Mouse (Mus musculus) retina, embryonic 14.5 days (tissue): Measurements from ENCODE around the gene Man2a1.
"Not testable (repeated sequence)": the region's sequence is repeated elsewhere in the genome, so short reads cannot be mapped to it uniquely, and the experiment has no call there.

ENCODE experiments used
- DNase-seq: peaks from one replicate; pipeline ENCODE4 v3.0.0-alpha.2; 2015; ENCODE audit warnings: low spot score

Gene Man2a1

DNA sequence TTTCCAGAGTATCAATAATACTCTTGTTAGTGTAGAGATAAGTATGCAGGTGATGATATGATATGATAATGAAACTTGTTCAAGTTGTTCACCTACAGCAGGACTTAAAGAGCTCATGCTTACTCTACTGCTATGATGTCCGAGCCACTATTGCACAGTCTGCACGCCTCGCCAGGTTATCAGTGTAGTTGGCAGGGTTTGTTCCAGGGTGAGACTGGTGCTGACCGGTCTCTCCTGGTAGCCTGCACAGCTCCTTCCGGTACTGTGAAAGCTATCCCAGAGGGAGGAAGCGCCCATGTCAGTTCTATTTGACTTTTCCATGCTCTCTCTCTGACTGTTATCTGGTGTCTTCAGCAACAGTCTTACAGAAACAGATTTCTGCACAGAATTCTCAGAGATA is 107.0 kb downstream of the Man2a1 start:
- DNase-seq: no peak

DNA sequence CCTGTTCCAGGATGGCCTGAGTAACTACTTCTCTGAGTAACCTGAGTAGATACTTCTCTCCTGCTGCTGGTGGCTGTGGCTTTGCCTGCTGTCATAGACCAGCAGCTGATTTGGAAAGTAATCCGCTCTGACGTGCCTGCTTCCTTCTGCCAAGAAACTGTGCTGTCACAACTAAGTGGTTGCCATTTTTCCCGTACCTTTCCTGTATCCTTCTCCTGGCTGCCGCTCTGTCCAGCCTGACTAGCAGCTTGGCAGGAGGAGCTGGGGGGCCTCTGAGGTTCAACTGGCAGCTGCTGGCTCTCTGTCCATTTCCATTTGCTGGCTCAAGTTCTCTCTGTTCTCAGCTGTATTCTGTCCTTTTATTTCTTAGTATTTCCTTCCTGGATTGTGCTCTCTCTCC is 115.8 kb downstream of the Man2a1 start:
- DNase-seq: no peak

DNA sequence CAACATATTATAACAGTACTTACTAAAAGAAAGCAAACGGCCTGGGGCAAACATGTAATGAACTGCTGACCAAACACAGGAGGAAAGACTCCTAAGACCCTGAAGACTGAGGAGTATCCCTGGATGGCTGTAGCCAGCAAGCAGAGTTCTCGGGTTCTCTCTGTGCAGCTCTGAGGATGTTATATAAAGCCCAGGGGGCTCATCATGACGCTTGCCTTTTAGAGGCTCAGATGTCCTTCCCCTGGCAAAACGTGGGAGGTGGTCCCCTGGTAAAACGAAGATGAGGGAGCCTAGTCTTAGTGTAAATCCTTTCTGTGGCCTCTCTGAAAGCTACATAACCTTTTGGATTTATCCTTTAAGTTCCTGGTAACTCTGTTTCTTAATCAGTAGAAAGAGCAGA is 119.2 kb downstream of the Man2a1 start:
- no peak for DNase-seq

DNA sequence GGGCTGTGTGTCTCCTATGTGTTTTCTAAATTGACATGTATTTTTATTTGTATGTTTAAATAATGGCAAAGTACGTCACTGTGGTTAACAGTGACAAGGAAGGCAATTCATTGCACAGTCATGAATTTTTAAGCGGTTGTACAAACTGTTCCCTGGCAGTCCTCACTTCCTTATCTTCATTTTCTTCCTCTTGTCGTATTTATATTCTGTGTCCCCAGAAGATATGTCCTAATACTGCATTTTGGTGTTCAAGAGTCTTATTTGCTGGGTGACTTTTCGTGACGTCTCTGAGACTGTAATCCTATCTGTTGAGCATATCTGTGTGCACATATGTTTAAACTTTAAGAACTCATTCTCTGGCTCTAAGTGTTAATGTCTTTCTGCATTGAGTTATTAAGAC is 120.6 kb downstream of the Man2a1 start:
- DNase-seq: no peak

DNA sequence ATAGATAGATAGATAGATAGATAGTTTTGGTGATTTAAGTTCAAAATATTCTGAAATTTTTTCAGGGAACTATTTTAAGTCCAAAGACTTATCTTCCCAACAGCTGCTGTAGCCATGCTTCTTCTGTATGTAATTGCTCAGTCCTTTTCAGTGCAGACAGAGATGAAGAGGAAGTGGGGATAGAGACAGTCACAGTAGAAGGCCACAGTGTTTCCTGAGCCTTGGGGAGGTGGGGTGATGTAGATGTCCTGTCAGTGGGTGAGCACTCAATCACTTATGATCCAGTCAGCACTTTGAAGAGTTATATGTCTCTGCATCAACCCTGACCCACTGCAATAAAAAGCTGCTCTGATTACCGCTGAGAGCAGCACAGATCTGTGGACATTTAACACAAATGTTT is 122.6 kb downstream of the Man2a1 start:
- no peak for DNase-seq

DNA sequence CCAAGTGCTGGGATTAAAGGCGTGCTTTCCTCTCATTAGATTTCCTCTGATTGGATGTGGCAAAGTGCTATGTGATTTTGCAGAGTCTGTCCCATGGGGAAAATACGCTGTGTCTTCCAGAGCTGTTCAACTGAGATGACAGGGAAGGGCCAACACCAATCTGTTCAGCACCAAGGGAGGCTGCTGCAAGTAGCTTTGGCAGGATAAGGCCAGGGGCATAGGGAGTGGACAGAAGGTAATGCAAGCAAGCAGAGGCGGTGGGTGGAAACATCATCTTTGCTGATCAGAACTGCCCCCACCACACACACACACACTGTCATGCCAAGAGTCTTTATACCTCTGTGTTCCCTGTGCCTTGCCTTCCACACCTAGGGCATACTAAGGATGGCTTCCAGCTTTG is 124.7 kb downstream of the Man2a1 start:
- no peak for DNase-seq

DNA sequence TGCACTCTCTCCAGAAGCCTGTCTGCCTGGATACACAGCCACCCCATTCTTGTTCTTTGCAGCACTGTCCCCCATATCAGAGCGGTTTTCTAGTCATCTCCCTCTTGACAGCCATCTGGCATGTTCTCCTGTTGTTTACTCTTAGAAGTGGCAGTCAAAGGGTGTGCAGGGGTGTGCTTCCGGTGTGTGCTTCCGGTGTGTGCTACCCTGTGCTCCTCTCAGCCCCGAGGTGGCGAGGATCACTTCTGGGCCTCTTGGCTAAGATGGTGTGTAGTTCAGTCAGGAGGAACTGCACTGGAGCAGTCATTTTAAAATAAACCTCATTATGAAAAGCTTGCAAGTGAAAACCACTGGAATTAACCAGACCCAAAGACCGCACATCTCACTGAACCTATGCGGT is 125.5 kb downstream of the Man2a1 start:
- DNase-seq: no peak

DNA sequence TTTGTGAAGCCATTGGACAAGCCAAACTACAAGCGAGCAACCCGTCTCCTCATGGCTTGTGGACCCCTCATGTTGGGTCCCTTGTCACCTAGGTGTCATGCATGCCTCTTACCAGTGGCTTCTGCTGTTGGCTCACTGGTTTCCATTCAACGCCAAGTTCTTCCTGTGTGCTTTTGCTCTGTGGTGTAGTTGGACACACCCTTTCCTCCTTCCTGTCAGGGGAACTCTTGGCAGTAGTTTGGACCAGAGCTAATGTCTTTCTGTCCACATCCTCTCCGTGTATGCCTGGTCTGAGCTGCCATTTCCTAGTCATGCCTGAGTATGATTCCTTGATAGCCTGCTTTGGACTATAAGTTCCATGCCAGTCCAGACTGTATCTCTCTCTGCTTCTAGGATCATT is 135.0 kb downstream of the Man2a1 start:
- DNase-seq: no peak

DNA sequence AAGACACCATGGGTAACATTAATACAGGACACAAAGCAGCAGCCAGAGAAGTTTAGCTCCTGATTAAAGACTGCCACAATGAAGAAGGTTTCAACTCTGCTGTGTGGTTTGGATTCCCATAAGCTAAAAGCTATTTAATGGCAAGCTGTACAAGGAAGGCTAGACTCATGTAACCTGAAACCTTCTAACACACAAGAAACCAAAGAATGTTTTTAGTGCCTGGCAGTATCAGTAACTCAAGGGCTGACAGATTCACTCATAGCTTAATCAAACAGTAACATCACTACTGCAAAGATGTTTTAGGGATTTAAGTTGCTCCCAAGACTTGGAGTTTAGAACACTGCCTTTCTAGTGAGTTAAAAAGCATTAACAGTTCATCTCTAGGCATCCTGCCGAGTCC is 137.4 kb downstream of the Man2a1 start:
- no peak for DNase-seq

DNA sequence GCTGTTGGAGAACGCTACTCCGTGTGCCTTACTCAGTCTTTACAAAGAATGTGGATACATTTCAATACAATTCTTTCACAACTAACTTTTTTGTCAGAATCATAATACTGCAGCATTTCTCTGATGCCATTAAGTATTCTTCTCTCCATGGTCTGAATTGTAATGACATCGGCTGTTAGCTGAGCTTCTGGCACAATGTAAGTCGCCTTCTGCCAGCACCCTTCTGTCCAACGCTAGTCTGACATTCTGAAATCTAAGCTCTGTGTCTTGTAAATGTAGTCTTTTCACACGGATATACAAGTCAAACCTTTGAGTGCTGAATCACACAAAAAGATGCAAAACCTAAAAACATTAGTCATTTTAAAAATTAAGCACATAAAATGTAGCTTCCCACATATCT is 138.6 kb downstream of the Man2a1 start:
- no peak for DNase-seq

DNA sequence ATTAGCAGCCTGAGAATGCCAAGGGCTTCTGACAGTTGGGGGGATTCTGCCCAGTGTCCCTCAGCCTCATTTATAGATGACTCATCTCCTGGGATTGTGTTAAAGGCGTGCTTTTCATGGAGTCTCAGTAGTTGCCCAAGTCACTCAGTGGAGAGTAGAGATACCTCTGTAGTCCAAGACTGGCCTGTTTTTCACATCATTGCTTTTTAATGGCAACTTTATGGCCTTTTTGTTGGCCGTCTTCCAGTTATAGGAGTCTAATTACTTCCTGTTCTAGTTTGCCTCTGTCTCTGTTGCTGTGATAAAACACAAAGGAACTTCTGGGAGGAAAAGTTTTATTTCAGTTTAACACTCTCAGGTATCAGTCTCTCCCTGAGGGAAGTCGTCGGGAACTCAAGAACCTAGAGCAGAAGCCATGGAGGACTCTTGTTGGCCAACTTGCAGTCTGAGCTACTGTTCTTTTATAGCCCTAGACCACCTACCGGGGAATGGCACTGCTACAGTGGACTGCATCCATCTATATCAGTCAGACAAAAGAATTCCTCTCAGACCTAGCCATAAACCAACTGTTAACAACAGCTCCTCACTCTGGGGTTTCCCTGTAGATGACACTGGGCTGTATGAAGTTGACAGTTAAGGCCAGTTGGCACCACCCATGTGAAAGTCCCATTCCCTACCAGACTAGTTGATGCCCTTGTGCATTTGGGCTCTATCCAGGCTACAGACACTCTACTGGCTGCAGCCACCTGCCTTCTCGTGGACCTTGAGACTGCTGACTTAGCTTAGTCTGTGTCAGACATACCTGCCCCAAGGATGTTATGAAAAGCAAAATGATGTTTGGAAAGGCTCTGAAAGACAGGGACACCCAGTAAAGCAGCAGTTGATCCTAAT is 142.4 kb downstream of the Man2a1 start:
- no peak for DNase-seq

DNA sequence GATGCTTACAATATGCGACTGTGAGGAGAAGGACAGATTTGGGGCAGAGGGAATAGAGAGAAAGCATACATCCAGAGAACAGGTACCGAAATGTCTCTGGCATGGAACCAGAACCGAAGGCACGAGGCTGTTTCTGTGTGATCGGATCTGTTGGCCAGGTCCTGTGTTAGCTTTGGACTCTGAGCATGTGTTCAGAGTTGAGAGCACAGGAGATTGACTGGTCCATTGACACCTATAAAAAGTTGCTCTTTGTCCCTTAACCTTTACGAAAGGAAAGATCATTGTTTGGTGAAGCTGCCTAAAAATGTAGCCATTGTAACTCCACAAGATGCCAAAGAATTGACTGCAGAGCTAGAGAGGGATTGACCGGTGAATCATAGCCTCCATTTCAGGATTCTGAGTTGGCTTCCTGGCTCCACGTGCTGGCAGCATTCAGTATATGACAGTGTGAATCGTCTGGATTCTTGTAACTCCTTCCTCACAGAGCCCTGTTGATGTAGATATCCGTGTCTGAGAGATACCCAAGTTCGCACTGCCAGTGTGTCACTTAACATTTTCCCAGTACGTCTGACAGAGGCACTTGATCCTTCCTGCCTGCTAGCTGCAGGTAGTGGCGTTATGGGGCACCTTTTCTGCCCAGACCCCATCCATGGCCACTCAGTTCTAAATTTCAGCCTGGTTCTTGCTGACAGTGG is 143.2 kb downstream of the Man2a1 start:
- no peak for DNase-seq

DNA sequence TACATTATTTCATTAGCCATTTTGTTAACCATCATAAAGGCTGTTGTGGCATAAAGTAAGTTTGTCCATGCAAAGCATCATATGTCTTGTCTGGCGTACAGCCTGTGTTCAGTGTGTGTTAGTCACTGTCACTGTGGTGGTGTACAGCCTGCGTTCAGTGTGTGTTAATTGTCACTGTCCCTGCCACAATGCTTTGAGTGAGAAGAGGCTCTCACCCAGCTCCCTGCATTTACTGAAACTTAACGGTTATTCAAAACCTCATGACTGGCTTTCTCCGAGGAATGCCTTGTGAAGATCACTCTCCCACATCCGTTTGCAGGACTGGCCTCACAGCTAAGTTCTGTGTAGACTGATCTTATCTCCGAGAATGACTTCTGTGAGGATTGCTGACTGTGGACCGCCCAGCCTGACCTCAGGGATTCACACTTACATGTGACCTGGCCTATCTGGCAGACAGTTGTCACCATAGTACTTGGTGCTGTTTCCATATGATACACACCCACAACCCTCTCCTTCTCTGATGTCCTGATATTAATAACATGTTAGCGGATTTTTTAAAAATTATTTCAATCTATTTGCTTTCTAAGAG is 146.2 kb downstream of the Man2a1 start:
- DNase-seq: no peak

DNA sequence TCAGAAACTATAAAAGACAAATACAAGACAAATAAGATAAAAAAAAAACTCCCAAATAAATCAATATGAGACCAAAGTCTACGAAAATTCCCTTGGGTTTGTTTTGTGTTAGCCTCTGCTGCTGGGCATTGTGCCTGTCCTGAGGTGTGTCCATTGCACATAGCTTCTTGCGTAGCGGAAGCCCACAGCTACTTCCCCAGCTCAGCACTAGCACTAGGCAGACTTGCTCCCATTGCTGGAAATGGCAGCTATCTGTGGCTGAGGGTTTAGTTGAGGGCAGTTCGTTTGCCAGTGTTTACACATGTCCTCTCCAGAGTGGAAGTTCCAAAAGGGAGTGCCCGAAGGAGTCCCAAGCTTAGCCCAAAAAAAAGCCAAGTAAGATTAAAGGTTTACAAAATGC is 146.9 kb downstream of the Man2a1 start:
- no peak for DNase-seq

DNA sequence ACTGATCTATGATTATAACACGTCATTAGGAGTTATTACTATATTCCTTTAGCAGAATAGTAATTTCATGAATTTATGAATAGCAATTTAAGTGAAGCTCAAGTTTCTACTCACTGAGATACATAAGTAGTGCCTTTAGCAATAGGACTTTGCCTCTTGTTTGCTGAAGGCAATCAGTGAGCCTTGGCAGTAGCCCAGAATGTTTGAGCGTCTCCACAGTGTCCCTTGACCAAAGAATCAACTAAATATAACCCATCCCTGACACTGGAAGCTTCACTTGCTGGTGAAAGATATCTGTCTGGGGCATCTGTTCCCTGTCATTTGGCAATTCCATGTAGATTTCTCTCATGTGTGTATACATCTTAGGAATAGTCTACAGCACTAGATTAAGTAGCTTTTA is 147.6 kb downstream of the Man2a1 start:
- DNase-seq: no peak

DNA sequence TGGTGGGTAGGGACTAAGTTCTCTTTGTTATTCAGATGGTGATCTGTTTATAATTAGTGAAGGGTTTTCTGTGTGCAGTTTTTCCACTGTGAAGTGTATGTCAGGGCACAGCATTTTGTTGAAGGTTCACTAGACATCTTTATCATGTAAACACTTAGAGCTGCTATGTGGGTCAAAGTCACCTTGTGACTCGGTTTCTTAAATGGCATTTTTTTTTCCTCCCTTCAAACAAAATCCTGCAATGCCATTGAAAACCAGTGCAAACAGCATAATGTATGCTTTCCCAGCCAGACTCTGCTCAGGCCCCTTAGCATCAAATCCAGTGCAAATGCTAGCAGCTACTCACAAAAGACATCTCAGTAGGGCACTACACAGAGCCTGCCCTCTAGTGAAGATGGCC is 148.6 kb downstream of the Man2a1 start:
- no peak for DNase-seq

DNA sequence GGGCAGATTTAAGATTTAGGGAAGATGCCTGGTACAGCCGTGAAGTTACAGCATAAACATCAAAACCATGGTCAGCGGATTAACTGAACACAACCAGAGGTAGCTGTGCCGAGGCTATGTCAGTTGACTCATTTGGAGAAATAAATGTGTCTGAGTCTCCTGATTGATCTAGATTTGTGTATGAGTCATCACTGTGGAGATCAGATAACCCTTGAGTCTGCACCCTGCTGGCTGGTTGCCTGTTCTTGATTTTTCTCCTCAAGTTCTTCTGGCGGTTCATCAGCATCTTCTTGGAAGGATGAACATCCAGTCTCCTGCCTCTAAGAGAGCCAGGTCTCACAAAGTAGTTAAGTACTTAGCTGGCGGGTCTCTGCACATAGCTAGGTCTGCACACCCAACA is 150.7 kb downstream of the Man2a1 start:
- DNase-seq: no peak

DNA sequence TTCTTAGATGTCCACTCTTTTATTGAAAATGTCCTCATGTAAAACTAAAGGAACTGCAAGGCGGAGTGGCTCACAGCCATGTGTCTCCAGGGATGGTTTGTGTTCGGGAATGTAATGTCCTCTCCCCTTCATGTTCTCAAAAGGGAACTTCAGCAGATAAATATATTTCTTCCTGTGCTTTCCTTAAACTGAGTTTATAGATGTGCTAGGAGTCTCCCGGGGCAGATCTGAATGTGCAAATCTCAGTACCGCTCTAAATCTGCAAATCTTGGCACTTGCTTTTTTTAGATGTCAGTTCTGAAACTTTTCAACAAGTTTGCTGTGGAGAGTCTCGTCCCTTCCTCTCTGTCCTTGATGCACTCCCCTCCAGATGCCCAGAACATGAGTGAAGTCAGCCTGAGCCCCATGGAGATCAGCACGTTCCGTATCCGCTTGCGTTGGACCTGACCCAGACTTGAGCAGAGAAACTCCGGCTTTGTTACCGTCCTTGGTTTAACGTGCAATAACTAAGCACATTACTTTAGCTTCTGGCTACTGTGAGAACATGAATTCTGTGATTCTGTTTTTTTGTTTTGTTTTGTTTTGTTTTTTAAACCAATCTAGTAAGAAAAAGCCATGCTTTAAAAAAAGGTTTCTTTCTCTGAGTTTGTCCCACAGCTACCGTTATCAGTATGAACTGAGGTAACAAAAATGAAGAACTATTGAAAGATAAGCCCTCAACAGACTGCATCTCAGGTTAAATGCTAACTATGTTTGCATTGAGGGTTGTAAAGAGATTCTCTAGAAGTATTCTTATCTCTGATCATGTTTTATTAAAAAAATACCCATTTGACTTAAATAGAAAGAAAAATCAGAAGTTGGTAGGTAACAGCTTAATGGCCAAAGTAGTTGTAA is 151.8 kb downstream of the Man2a1 start:
- no peak for DNase-seq

DNA sequence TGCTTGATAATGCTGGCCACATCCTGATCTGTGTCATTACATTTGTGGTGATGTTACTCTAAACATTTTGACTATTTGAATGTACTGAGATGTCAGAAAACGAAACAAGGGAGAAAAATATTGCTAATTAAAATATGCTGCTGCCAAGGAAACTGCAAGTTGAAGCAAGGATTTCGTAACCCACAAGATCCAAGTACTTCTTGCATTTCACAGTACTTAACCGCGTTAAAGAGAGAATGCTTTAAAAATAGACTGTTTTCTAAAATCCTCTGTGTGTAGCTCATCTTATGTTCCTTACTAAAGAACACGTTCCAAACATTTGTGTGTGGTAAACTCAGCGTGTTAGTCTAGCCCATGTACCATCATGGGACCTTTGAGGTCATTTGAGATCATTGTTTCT is 153.0 kb downstream of the Man2a1 start:
- DNase-seq: no peak

DNA sequence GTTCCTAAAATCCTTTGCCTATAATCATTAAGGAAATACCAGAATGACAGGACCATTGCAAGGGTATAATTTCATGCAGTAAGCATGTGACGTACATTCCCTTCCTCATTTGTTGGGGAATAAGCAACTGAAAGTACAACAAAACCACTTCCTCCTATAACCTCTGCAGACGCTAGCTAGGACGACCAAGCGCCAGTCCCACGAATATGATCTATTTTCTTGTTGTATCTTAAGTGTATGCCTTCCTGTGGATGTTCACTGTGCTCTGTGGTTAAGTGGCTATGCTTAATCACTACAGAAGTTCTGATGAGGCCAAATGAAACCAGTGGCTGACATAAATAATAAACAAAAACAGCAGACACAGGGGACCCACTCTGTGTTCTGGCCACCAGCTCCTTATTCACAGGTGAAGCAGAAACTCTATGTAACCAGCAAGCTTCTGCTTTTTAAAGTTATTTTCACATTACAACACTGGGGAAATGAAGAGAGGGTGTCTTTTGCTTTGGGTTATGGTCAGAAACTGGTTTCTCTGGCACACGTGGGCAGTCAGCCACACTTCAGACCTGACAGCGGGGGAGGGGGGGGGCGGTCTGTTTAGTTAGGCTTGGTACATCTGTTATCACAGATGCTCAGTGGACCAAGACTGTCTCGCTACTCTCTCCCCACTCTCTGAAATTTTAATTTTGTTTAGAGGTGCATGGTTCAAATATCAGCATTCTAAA is 153.8 kb downstream of the Man2a1 start:
- peak; percentile 31 for DNase-seq

DNA sequence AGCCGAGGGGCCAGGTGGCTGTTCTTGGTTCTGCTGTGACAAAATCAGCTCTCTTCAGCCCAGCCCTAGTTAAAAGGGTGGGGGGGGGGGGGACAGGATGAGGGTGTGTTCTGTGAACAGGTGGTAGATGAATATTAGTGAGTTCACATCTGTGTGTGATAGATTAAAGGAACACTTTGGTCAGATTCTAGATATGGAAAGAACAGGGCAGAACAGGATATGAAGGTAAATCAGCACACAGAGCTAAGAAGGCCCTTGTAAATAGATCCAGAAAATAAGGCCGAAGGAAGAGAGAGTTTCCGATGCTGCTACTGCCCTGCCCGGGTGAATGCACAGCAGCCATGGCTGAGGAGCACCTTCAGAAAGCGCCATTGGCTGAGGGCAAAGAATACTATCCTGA is 154.7 kb downstream of the Man2a1 start:
- peak; percentile 14 for DNase-seq

DNA sequence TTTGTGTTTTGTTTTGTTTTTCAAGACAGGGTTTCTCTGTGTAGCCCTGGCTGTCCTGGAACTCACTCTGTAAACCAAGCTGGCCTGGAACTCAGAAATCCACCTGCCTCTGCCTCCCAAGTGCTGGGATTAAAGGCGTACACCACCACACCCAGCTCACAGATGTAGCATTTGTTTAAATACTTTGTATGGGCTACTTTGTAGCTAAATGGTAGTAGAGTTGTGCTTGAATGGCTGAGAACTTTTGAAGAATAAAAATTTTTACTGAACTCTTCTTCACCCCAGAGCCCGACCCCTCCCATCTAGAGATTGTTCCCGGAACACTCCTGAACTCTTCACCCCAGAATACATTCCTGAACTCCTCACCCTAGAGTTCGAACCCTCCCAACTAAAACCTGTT is 162.1 kb downstream of the Man2a1 start:
- DNase-seq: not testable (repeated sequence)
